Mouse (Mus musculus) megakaryocyte-erythroid progenitor cell, adult 5-6 weeks (primary cell): ENCODE measurements around the gene C7. TPM values are rescaled to one million over a fixed set of nuclear protein-coding genes. Genes with fewer than 3 reads are reported as not detected.

Source experiments
- ATAC-seq: replicated peaks from 2 replicates; pipeline ENCODE4 v1.8.0; 2016; ENCODE audit warnings: mild to moderate bottlenecking, inconsistent platforms; ENCODE audit not compliant: severe bottlenecking, poor library complexity, low FRiP score, low TSS enrichment
- total RNA-seq, 2 experiments: library from RNA; stranded (forward) in 1 of 2; stranded (reverse) in 1 of 2; fragments of 200-1000, 215-1000 nt in 1 of 2; fragments of >200 nt in 1 of 2; fragmentation: Nextera tagmentation in 1 of 2; gene quantifications; 2 replicates each; pipeline ENCODE4 v1.2.3; 2014 to 2017

Gene C7
- total RNA-seq, 2 experiments from 2014 or later = not detected

- ATAC-seq = no peak
These were observed 53.9 kb downstream of the C7 start for GRCm38 (mm10) chr15:5009644-5010107.

GRCm38 (mm10) chr15:5003503-5004196, 59.9 kb downstream of the C7 start:
- no peak for ATAC-seq

GRCm38 (mm10) chr15:5002903-5003302, 60.6 kb downstream of the C7 start:
- no peak for ATAC-seq

- no peak for ATAC-seq
These were observed 90.2 kb downstream of the C7 start for GRCm38 (mm10) chr15:4973355-4973754.

Other genes starting within 250 kb of the C7 start
- gene Mroh2b, start 165.0 kb downstream of the C7 start, total RNA-seq (2014; fragmentation: Nextera tagmentation) = not detected in 2 replicates
- not detected in 2 replicates for gene Mroh2b, start 165.0 kb downstream of the C7 start, total RNA-seq (2017)
- 1.2 and 1.4 TPM in 2 replicates for gene Card6, start 44.8 kb upstream of the C7 start, total RNA-seq (2014; fragmentation: Nextera tagmentation)
- gene Card6, start 44.8 kb upstream of the C7 start, total RNA-seq (2017) = 0.19 and 0.52 TPM in 2 replicates
- gene Rpl37, start 52.9 kb upstream of the C7 start, total RNA-seq (2014; fragmentation: Nextera tagmentation) = 2,794 and 2,966 TPM in 2 replicates
- gene Rpl37, start 52.9 kb upstream of the C7 start, total RNA-seq (2017) = 2,588 and 3,250 TPM in 2 replicates
- 55.5 and 56.0 TPM in 2 replicates for gene Prkaa1, start 80.1 kb upstream of the C7 start, total RNA-seq (2014; fragmentation: Nextera tagmentation)
- 59.3 and 69.1 TPM in 2 replicates for gene Prkaa1, start 80.1 kb upstream of the C7 start, total RNA-seq (2017)
- 12.6 and 21.2 TPM in 2 replicates for gene Ttc33, start 121.8 kb upstream of the C7 start, total RNA-seq (2014; fragmentation: Nextera tagmentation)
- 35.6 and 36.8 TPM in 2 replicates for gene Ttc33, start 121.8 kb upstream of the C7 start, total RNA-seq (2017)
- gene Ptger4, start 180.4 kb upstream of the C7 start, total RNA-seq (2014; fragmentation: Nextera tagmentation) = 7.3 and 9.9 TPM in 2 replicates
- gene Ptger4, start 180.4 kb upstream of the C7 start, total RNA-seq (2017) = 5.1 and 5.9 TPM in 2 replicates